Mouse (Mus musculus) megakaryocyte, embryonic 14.5 days (primary cell): ENCODE measurements around the gene Sec16a. TPM values are rescaled to one million over a fixed set of nuclear protein-coding genes. Genes with fewer than 3 reads are reported as not detected.
A peak's percentile ranks its signal among the peaks of the same experiment; 100 is the strongest.

ENCODE experiments used
- H3K27me3 ChIP-seq: replicated peaks from 2 replicates; pipeline ENCODE3; 2012; ENCODE audit warnings: inconsistent platforms
- H3K36me3 ChIP-seq: replicated peaks from 2 replicates; pipeline ENCODE3; 2012; ENCODE audit warnings: low read length, inconsistent platforms, mixed read lengths
- H3K4me1 ChIP-seq: 2 replicates; pipeline ENCODE4 v1.6.1; 2012; ENCODE audit warnings: inconsistent platforms
- H3K4me3 ChIP-seq: replicated peaks from 2 replicates; pipeline ENCODE3; 2012; ENCODE audit warnings: moderate library complexity, mild to moderate bottlenecking, inconsistent platforms
- H3K9me3 ChIP-seq: 2 replicates; pipeline ENCODE4 v1.6.1; 2012; ENCODE audit warnings: inconsistent platforms
- FLI1 ChIP-seq: IDR thresholded peaks from 2 replicates; pipeline ENCODE4 v1.6.1; 2012; ENCODE audit warnings: low read length, inconsistent platforms, mixed read lengths
- GATA1 ChIP-seq: IDR thresholded peaks from 3 replicates; pipeline ENCODE4 v1.6.1; 2012; ENCODE audit warnings: mixed read lengths, low read length, inconsistent platforms, borderline replicate concordance
- polyA plus RNA-seq: library from polyadenylated mRNA; stranded (reverse); fragments of >175 nt; gene quantifications from 2 replicates; pipeline ENCODE4 v1.2.3, GENCODE M21; 2012; ENCODE audit warnings: low replicate concordance; ENCODE audit not compliant: insufficient read depth

The Sec16a gene
- 7.6 and 26.1 TPM in 2 replicates for polyA plus RNA-seq

GRCm38 (mm10) chr2:26444946-26445665, at the start of gene Sec16a:
Sec16a (minus strand) TSS chr2:26445216.
- Histone ChIP-seq H3K4me3 (peak within 1 kb of the TSS; percentile 100), H3K27me3 (no peaks in the 10 kb centered on the region), H3K4me1 (peaks cover 68% of the 10 kb centered on the region), H3K9me3 (no peaks in the 10 kb centered on the region), H3K36me3 (peaks cover 56% of the 10 kb centered on the region)
- TF ChIP-seq GATA1, result no peak
- no peak for TF ChIP-seq FLI1

- peaks cover 3% of the 10 kb centered on the region for H3K36me3 ChIP-seq
- H3K4me3 ChIP-seq, result no peak overlapping the region
- no peaks in the 10 kb centered on the region for H3K9me3 ChIP-seq
- H3K4me1 ChIP-seq, result peaks cover 99% of the 10 kb centered on the region
- H3K27me3 ChIP-seq, result peaks cover 59% of the 10 kb centered on the region
- TF ChIP-seq FLI1 (no peak), GATA1 (no peak)
Observed at GRCm38 (mm10) chr2:26494396-26494795, 49.4 kb upstream of the Sec16a start.

- H3K36me3 ChIP-seq, result peaks cover under 1% of the 10 kb centered on the region
- H3K4me3 ChIP-seq, result peak overlapping the region; percentile 77
- H3K4me1 ChIP-seq, result peaks cover 100% of the 10 kb centered on the region
- H3K27me3 ChIP-seq, result peaks cover 59% of the 10 kb centered on the region
- H3K9me3 ChIP-seq, result no peaks in the 10 kb centered on the region
- no peak for TF ChIP-seq FLI1
- no peak for TF ChIP-seq GATA1
Observed at GRCm38 (mm10) chr2:26493021-26493781, 48.2 kb upstream of the Sec16a start.

GRCm38 (mm10) chr2:26490760-26491301, 45.8 kb upstream of the Sec16a start:
- peak overlapping the region; percentile 1 for H3K4me3 ChIP-seq
- H3K9me3 ChIP-seq, result no peaks in the 10 kb centered on the region
- peaks cover 67% of the 10 kb centered on the region for H3K27me3 ChIP-seq
- no peaks in the 10 kb centered on the region for H3K36me3 ChIP-seq
- no peak for TF ChIP-seq GATA1
- no peak for TF ChIP-seq FLI1
- peaks cover 96% of the 10 kb centered on the region for H3K4me1 ChIP-seq

GRCm38 (mm10) chr2:26488535-26489135, 43.6 kb upstream of the Sec16a start:
- Histone ChIP-seq H3K36me3 (peaks cover 10% of the 10 kb centered on the region), H3K27me3 (peaks cover 71% of the 10 kb centered on the region), H3K4me3 (no peak overlapping the region), H3K4me1 (peaks cover 88% of the 10 kb centered on the region), H3K9me3 (no peaks in the 10 kb centered on the region)
- no peak for TF ChIP-seq FLI1
- TF ChIP-seq GATA1, result no peak

- Histone ChIP-seq H3K27me3 (peaks cover 81% of the 10 kb centered on the region), H3K4me1 (peaks cover 88% of the 10 kb centered on the region), H3K9me3 (no peaks in the 10 kb centered on the region)
Observed at GRCm38 (mm10) chr2:26487322-26488021, 42.5 kb upstream of the Sec16a start.

GRCm38 (mm10) chr2:26486835-26487321, 41.9 kb upstream of the Sec16a start:
- no peak for TF ChIP-seq GATA1
- no peak for TF ChIP-seq FLI1
- Histone ChIP-seq H3K9me3 (no peaks in the 10 kb centered on the region), H3K27me3 (peaks cover 86% of the 10 kb centered on the region), H3K36me3 (peaks cover 10% of the 10 kb centered on the region), H3K4me1 (peaks cover 88% of the 10 kb centered on the region), H3K4me3 (no peak overlapping the region)

More at GRCm38 (mm10) chr2:26487322-26488021, 42.5 kb upstream of the Sec16a start:
- TF ChIP-seq GATA1 (no peak), FLI1 (no peak)
- Histone ChIP-seq H3K36me3 (peaks cover 10% of the 10 kb centered on the region), H3K4me3 (no peak overlapping the region)

GRCm38 (mm10) chr2:26486264-26486810, 41.3 kb upstream of the Sec16a start:
- H3K27me3 ChIP-seq, result peaks cover 91% of the 10 kb centered on the region
- H3K4me1 ChIP-seq, result peaks cover 88% of the 10 kb centered on the region
- no peak overlapping the region for H3K4me3 ChIP-seq
- no peak for TF ChIP-seq FLI1
- no peak for TF ChIP-seq GATA1
- no peaks in the 10 kb centered on the region for H3K9me3 ChIP-seq
- H3K36me3 ChIP-seq, result peaks cover 13% of the 10 kb centered on the region

GRCm38 (mm10) chr2:26485710-26486109, 40.7 kb upstream of the Sec16a start:
- Histone ChIP-seq H3K9me3 (no peaks in the 10 kb centered on the region), H3K4me3 (no peak overlapping the region), H3K4me1 (peaks cover 82% of the 10 kb centered on the region), H3K27me3 (peaks cover 95% of the 10 kb centered on the region), H3K36me3 (peaks cover 19% of the 10 kb centered on the region)
- TF ChIP-seq GATA1, result no peak
- no peak for TF ChIP-seq FLI1
